Mouse (Mus musculus): Measurements from ENCODE around the gene Gm10198. TPM values are rescaled to one million over a fixed set of nuclear protein-coding genes. Genes with fewer than 3 reads are reported as not detected.

Gm10198 gene
- polyA plus RNA-seq, 1 experiment = not detected

GRCm38 (mm10) chr13:111634163-111635160, 41.9 kb downstream of the Gm10198 start:
- H3K27ac ChIP-seq (ENCODE audit: insufficient read depth, low read length) = no peak overlapping the region
- no peaks in the 10 kb centered on the region for H3K4me1 ChIP-seq (ENCODE audit: control insufficient read depth, insufficient read depth, low read length)
- TF ChIP-seq POLR2A (IDR thresholded peaks at IDR 0.05; ENCODE audit: low read depth, low read length) (no peak), CTCF (IDR thresholded peaks at IDR 0.05; ENCODE audit: borderline replicate concordance, insufficient read depth, low read length) (no peak)
- no peak overlapping the region for H3K4me3 ChIP-seq (ENCODE audit: insufficient read depth, low read length)

- TF ChIP-seq CTCF (IDR thresholded peaks at IDR 0.05; ENCODE audit: borderline replicate concordance, insufficient read depth, low read length) = no peak
- TF ChIP-seq POLR2A (IDR thresholded peaks at IDR 0.05; ENCODE audit: low read depth, low read length) = no peak
- Histone ChIP-seq H3K4me1 (ENCODE audit: control insufficient read depth, insufficient read depth, low read length) (no peaks in the 10 kb centered on the region), H3K27ac (ENCODE audit: insufficient read depth, low read length) (no peak overlapping the region), H3K4me3 (ENCODE audit: insufficient read depth, low read length) (no peak overlapping the region)
These were observed 47.7 kb downstream of the Gm10198 start for GRCm38 (mm10) chr13:111640319-111640718.

Other genes with a start within 250 kb of the Gm10198 start
- gene Gpbp1, start 102.7 kb upstream of the Gm10198 start, polyA plus RNA-seq (2011; ENCODE audit: insufficient read length, low read depth, missing spikeins) = 82.2 and 92.5 TPM in 2 replicates
- not detected in 2 replicates for gene Gm49496, start 42.8 kb upstream of the Gm10198 start, polyA plus RNA-seq (2011; ENCODE audit: insufficient read length, low read depth, missing spikeins)
- 32.3 and 36.1 TPM in 2 replicates for gene Mier3, start 88.2 kb downstream of the Gm10198 start, polyA plus RNA-seq (2011; ENCODE audit: insufficient read length, low read depth, missing spikeins)
- gene Map3k1, start 216.2 kb downstream of the Gm10198 start, polyA plus RNA-seq (2011; ENCODE audit: insufficient read length, low read depth, missing spikeins) = 4.9 and 7.0 TPM in 2 replicates